Mouse (Mus musculus): ENCODE data around the gene Chrnd. TPM values are rescaled to one million over a fixed set of nuclear protein-coding genes. Genes with fewer than 3 reads are reported as not detected.

The Chrnd gene
- polyA plus RNA-seq (2015; fragmentation: Illumina TruSeq; extraction: RNeasy Lipid Tissue Mini Kit (QIAGEN cat#74804); ENCODE audit: insufficient read depth, low replicate concordance): not detected

GRCm38 (mm10) chr1:87190429-87190828 lies at the start of gene Chrnd:
Gene Chrnd (plus strand): TSS chr1:87190607.

GRCm38 (mm10) chr1:87156199-87156587 lies 34.2 kb upstream of the Chrnd start, which contains the start of gene Ecel1:
Gene Ecel1 (minus strand): TSS chr1:87156521.

GRCm38 (mm10) chr1:87183013-87183412 lies 7.4 kb upstream of the Chrnd start, which contains the start of gene Prss56:
Gene Prss56 (plus strand): TSS chr1:87183313.

GRCm38 (mm10) chr1:87204465-87204864 lies 14.1 kb downstream of the Chrnd start, which contains the start of gene Chrng:
Gene Chrng (plus strand): TSS chr1:87204657.

GRCm38 (mm10) chr1:87213735-87214704 lies 23.6 kb downstream of the Chrnd start, which contains the start of gene Eif4e2:
Gene Eif4e2 (plus strand): TSS chr1:87213914.

Other genes starting within 250 kb of the Chrnd start
- not detected for gene Alppl2, start 100.7 kb upstream of the Chrnd start, polyA plus RNA-seq (2015; fragmentation: Illumina TruSeq; extraction: RNeasy Lipid Tissue Mini Kit (QIAGEN cat#74804); ENCODE audit: insufficient read depth, low replicate concordance)
- gene Alpi, start 89.0 kb upstream of the Chrnd start, polyA plus RNA-seq (2015; fragmentation: Illumina TruSeq; extraction: RNeasy Lipid Tissue Mini Kit (QIAGEN cat#74804); ENCODE audit: insufficient read depth, low replicate concordance): not detected
- not detected for gene Akp3, start 65.6 kb upstream of the Chrnd start, polyA plus RNA-seq (2015; fragmentation: Illumina TruSeq; extraction: RNeasy Lipid Tissue Mini Kit (QIAGEN cat#74804); ENCODE audit: insufficient read depth, low replicate concordance)
- not detected for gene Ecel1, start 34.1 kb upstream of the Chrnd start, polyA plus RNA-seq (2015; fragmentation: Illumina TruSeq; extraction: RNeasy Lipid Tissue Mini Kit (QIAGEN cat#74804); ENCODE audit: insufficient read depth, low replicate concordance)
- not detected for gene Prss56, start 7.3 kb upstream of the Chrnd start, polyA plus RNA-seq (2015; fragmentation: Illumina TruSeq; extraction: RNeasy Lipid Tissue Mini Kit (QIAGEN cat#74804); ENCODE audit: insufficient read depth, low replicate concordance)
- gene Chrng, start 14.1 kb downstream of the Chrnd start, polyA plus RNA-seq (2015; fragmentation: Illumina TruSeq; extraction: RNeasy Lipid Tissue Mini Kit (QIAGEN cat#74804); ENCODE audit: insufficient read depth, low replicate concordance): not detected
- 89.4 TPM for gene Eif4e2, start 23.3 kb downstream of the Chrnd start, polyA plus RNA-seq (2015; fragmentation: Illumina TruSeq; extraction: RNeasy Lipid Tissue Mini Kit (QIAGEN cat#74804); ENCODE audit: insufficient read depth, low replicate concordance)
- 21.4 TPM for gene Efhd1, start 73.8 kb downstream of the Chrnd start, polyA plus RNA-seq (2015; fragmentation: Illumina TruSeq; extraction: RNeasy Lipid Tissue Mini Kit (QIAGEN cat#74804); ENCODE audit: insufficient read depth, low replicate concordance)
- 70.9 TPM for gene Gigyf2, start 136.4 kb downstream of the Chrnd start, polyA plus RNA-seq (2015; fragmentation: Illumina TruSeq; extraction: RNeasy Lipid Tissue Mini Kit (QIAGEN cat#74804); ENCODE audit: insufficient read depth, low replicate concordance)
- gene Kcnj13, start 204.1 kb downstream of the Chrnd start, polyA plus RNA-seq (2015; fragmentation: Illumina TruSeq; extraction: RNeasy Lipid Tissue Mini Kit (QIAGEN cat#74804); ENCODE audit: insufficient read depth, low replicate concordance): not detected

Measured in spleen, adult 10 weeks (tissue).